Mouse (Mus musculus): ENCODE data around the gene Zscan12. TPM values are rescaled to one million over a fixed set of nuclear protein-coding genes. Genes with fewer than 3 reads are reported as not detected.

The Zscan12 gene
- 0.37 and 0.41 TPM in 2 replicates for polyA plus RNA-seq (2012; rRNA removed)

GRCm38 (mm10) chr13:21362621-21363248 lies at the start of gene Zscan12:
Gene Zscan12, plus strand, starts transcription at chr13:21362820.

GRCm38 (mm10) chr13:21346610-21347009 lies 16.0 kb upstream of the Zscan12 start, which contains the start of gene Olfr1367:
Gene Olfr1367, plus strand, starts transcription at chr13:21346910.

GRCm38 (mm10) chr13:21402287-21402846 lies 39.7 kb downstream of the Zscan12 start, which contains the start of gene Zkscan3:
Gene Zkscan3, minus strand, starts transcription at chr13:21402755.

Other genes starting within 250 kb of the Zscan12 start
- gene Olfr263, start 233.2 kb upstream of the Zscan12 start, polyA plus RNA-seq (2012; rRNA removed): not detected in 2 replicates
- gene Olfr1368, start 217.0 kb upstream of the Zscan12 start, polyA plus RNA-seq (2012; rRNA removed): 0.10 TPM in 1 of 2 replicates, not detected in the other
- gene Trim27, start 183.4 kb upstream of the Zscan12 start, polyA plus RNA-seq (2012; rRNA removed): 83.2 and 91.4 TPM in 2 replicates
- gene Gpx5, start 70.1 kb upstream of the Zscan12 start, polyA plus RNA-seq (2012; rRNA removed): not detected in 2 replicates
- not detected in 2 replicates for gene Gpx6, start 50.7 kb upstream of the Zscan12 start, polyA plus RNA-seq (2012; rRNA removed)
- gene Olfr1367, start 15.9 kb upstream of the Zscan12 start, polyA plus RNA-seq (2012; rRNA removed): not detected in 2 replicates
- gene Zkscan3, start 39.9 kb downstream of the Zscan12 start, polyA plus RNA-seq (2012; rRNA removed): 17.4 and 19.1 TPM in 2 replicates
- gene Pgbd1, start 78.2 kb downstream of the Zscan12 start, polyA plus RNA-seq (2012; rRNA removed): 0.19 and 0.25 TPM in 2 replicates
- 5.5 and 6.3 TPM in 2 replicates for gene Zscan26, start 90.9 kb downstream of the Zscan12 start, polyA plus RNA-seq (2012; rRNA removed)
- 0.24 and 0.31 TPM in 2 replicates for gene Nkapl, start 105.7 kb downstream of the Zscan12 start, polyA plus RNA-seq (2012; rRNA removed)
- gene Zkscan4, start 116.1 kb downstream of the Zscan12 start, polyA plus RNA-seq (2012; rRNA removed): 0.27 and 0.69 TPM in 2 replicates
- gene Gm10065, start 116.6 kb downstream of the Zscan12 start, polyA plus RNA-seq (2012; rRNA removed): not detected in 2 replicates
- gene AK157302, start 132.4 kb downstream of the Zscan12 start, polyA plus RNA-seq (2012; rRNA removed): 0.09 and 0.13 TPM in 2 replicates
- 18.9 and 28.5 TPM in 2 replicates for gene Gm11273, start 138.6 kb downstream of the Zscan12 start, polyA plus RNA-seq (2012; rRNA removed)
- gene Zkscan8, start 168.3 kb downstream of the Zscan12 start, polyA plus RNA-seq (2012; rRNA removed): 0.98 and 1.7 TPM in 2 replicates
- not detected in 2 replicates for gene Olfr1366, start 180.0 kb downstream of the Zscan12 start, polyA plus RNA-seq (2012; rRNA removed)
- not detected in 2 replicates for gene Olfr1535, start 197.1 kb downstream of the Zscan12 start, polyA plus RNA-seq (2012; rRNA removed)
- gene Olfr1364, start 218.9 kb downstream of the Zscan12 start, polyA plus RNA-seq (2012; rRNA removed): not detected in 2 replicates